Mouse (Mus musculus): ENCODE results near the gene Prune1. TPM values are rescaled to one million over a fixed set of nuclear protein-coding genes. Genes with fewer than 3 reads are reported as not detected.
"Not testable (repeated sequence)": the region's sequence is repeated elsewhere in the genome, so short reads cannot be mapped to it uniquely, and the experiment has no call there.

The Prune1 gene
- total RNA-seq, 2 experiments from 2014 or later, result 38.1 to 46.8 TPM

- no peak for DNase-seq
Measured at GRCm38 (mm10) chr3:95235386-95236301, 46.2 kb downstream of the Prune1 start.

- DNase-seq, result no peak
Measured at GRCm38 (mm10) chr3:95233303-95233980, 48.4 kb downstream of the Prune1 start.

- no peak for DNase-seq
Measured at GRCm38 (mm10) chr3:95232771-95233170, 49.1 kb downstream of the Prune1 start.

GRCm38 (mm10) chr3:95231298-95232221 lies 50.3 kb downstream of the Prune1 start, which contains the start of gene Mllt11:
Gene Mllt11, minus strand, starts transcription at chr3:95232171.
- no peak for DNase-seq

GRCm38 (mm10) chr3:95230495-95231297 lies 51.2 kb downstream of the Prune1 start:
- DNase-seq, result no peak

- DNase-seq, result peak; percentile 48
Measured at GRCm38 (mm10) chr3:95229781-95230494, 51.9 kb downstream of the Prune1 start.

- peak; percentile 38 for DNase-seq
Measured at GRCm38 (mm10) chr3:95228894-95229780, 52.7 kb downstream of the Prune1 start.

- DNase-seq, result peak; percentile 81
Measured at GRCm38 (mm10) chr3:95228148-95228893, 53.6 kb downstream of the Prune1 start, which contains the start of gene Cdc42se1. Gene Cdc42se1, plus strand, starts transcription at chr3:95228732.

- no peak for DNase-seq
Measured at GRCm38 (mm10) chr3:95227214-95227613, 54.7 kb downstream of the Prune1 start.

GRCm38 (mm10) chr3:95224295-95224694 lies 57.6 kb downstream of the Prune1 start:
- DNase-seq, result no peak

GRCm38 (mm10) chr3:95223041-95223440 lies 58.8 kb downstream of the Prune1 start:
- no peak for DNase-seq

- DNase-seq, result no peak
Measured at GRCm38 (mm10) chr3:95218466-95219137, 63.3 kb downstream of the Prune1 start.

- peak; percentile 98 for DNase-seq
Measured at GRCm38 (mm10) chr3:95217255-95218134, 64.4 kb downstream of the Prune1 start, which contains the start of gene Gabpb2. Gene Gabpb2, minus strand, starts transcription at chr3:95217916.

- no peak for DNase-seq
Measured at GRCm38 (mm10) chr3:95216655-95217254, 65.1 kb downstream of the Prune1 start.

GRCm38 (mm10) chr3:95213609-95213975 lies 68.3 kb downstream of the Prune1 start:
- DNase-seq, result no peak

- not testable (repeated sequence) for DNase-seq
Measured at GRCm38 (mm10) chr3:95212889-95213608, 68.8 kb downstream of the Prune1 start.

All from gastrocnemius, postnatal 10 days (tissue).